Mouse (Mus musculus) adrenal gland, adult (tissue): Measurements from ENCODE around the gene Wipf3.

Experiments used
- DNase-seq, 2 experiments: peaks; one replicate each; pipeline ENCODE4 v3.0.0; 2022 to 2023; ENCODE audit warnings: low spot score in 1 of 2; ENCODE audit not compliant: inconsistent age in 2 of 2

Gene Wipf3

DNA sequence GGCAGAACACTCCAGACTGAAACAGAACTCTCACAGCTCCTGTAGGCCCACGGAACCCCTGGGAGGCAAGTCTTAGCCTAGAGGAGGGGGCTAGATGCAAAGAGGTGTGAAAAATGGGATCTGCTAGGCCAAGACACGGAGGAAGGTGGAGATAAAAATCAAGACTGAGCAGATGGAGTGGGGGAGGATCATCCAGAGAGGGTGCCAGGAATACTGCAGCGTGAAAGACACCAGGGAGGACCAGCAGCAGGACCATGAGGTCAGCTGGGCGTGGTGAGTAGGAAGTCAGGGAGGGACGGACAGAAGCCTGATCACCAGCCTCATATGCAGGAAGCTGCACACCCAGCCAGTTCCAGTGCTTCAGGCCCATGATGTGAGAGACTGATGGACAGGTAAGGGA lies 89.4 kb downstream of the Wipf3 start:
- DNase-seq = no peak

DNA sequence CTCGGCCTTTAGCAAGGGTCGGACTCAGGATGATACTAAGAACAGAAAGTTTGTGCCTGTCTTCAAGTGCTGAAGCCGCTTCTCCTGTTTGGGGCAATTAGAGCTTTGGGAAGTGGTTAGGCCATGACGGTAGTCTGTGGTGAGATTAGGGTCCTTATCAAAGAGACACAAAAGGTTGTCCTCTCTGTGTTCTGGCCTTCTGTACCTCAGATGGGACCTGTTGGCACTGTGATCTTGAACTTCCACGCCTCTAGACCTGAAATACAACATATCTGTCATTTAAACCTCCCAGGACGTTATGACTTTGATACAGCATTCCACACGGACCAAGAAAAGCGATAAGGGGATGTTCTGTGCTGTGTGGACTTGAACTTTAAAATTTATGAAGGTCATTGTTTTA lies 99.3 kb downstream of the Wipf3 start:
- DNase-seq = peak in 1 of 2 experiments; percentile 54

GRCm38 (mm10) chr6:54530182-54530581 lies 100.8 kb downstream of the Wipf3 start:
- no peak for DNase-seq

DNA sequence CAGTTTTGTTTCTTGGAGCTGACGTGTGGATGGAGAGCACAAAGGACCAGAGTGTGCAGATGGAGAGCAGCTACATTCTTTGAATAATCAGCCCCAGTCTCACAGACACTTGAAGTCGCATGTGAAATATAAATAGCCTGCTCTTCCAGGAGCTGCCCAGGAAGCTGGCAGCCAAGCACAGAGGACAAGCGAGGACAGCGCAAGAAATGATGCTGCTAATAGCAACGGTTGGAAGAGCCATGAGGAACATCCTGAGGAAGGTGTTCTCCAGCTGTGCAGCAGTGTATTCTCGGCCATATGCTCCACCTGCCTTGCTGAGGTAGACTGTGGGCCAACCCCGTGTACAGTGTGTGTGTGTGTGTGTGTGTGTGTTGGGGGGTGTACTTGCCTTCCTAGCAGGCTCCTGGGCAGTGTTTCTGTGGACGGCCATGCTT lies 101.7 kb downstream of the Wipf3 start:
- DNase-seq = no peak

DNA sequence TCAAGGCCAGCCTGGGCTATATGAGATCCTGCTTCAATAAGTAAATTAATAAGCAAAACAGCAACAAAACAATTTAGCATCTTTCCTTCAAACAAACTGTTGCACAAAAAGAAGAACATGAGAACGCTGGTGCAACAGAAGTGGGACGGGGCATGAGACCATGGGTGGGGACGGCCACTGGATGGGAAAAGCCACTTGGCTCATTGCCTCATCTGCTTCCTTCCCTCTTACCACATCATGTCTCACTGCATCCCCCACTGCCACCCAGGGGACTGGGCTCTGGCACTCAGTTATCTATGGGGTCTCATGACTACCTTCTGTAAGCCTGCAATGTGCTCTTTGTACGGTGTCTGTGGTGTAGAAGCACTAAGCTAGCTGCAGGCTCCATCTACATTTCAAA lies 106.1 kb downstream of the Wipf3 start:
- peak in 1 of 2 experiments; percentile 74 for DNase-seq

- DNase-seq = no peak
Observed at GRCm38 (mm10) chr6:54537053-54537452, 107.7 kb downstream of the Wipf3 start.

GRCm38 (mm10) chr6:54538773-54539173 lies 109.4 kb downstream of the Wipf3 start:
- no peak for DNase-seq

DNA sequence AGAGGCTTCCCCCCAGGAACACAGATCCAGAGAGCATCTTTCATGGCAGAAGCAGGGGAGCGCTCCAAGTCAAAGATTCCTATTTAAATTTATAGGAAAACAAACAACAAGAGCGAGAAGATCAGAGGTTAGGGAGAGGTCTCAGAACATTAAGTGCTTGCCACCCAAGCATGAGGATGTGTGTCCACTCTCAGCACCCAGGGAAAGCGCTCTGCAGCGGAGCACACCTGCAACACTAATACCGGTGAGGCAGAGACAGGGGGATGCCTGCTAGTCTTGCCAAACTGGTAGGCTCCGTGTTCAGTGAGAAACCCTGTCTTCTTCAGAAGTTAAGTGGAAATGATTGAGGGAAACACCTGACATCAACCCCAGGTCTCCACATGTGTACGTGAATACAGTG lies 110.0 kb downstream of the Wipf3 start:
- no peak for DNase-seq

DNA sequence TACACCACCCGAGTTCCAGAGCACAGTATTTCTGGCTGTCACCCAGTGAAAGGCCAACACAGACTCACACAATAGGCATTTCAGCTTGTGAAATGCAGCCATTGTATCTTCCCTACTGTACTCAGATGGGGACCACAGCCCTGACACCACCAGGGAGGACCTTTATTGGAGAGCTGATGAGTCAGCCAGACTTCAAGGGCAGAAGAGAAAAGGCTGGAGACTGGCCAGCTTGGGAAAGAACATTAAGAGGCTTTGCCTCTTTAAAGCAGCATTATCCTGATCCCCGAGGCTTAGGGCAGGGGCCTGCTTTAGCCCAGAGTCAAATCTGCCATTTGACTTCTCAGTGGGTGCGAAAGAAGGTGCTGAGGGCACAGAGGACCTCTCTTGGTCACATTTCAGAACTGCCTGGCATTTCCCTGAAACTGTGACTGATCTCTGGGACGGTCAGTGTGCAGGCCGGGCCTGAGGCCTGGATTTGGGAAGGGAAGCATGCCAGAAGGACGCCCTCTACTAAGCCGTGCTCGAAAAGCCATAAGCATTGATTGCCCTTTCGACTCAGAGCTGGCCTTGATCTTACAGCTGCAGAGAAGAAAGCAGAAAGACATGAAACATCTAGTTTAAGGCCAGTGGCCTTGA lies 111.0 kb downstream of the Wipf3 start:
- peak; percentile 90 to 96 for DNase-seq

GRCm38 (mm10) chr6:54542836-54543235 lies 113.4 kb downstream of the Wipf3 start:
- no peak for DNase-seq

GRCm38 (mm10) chr6:54543646-54544045 lies 114.2 kb downstream of the Wipf3 start:
- no peak for DNase-seq

DNA sequence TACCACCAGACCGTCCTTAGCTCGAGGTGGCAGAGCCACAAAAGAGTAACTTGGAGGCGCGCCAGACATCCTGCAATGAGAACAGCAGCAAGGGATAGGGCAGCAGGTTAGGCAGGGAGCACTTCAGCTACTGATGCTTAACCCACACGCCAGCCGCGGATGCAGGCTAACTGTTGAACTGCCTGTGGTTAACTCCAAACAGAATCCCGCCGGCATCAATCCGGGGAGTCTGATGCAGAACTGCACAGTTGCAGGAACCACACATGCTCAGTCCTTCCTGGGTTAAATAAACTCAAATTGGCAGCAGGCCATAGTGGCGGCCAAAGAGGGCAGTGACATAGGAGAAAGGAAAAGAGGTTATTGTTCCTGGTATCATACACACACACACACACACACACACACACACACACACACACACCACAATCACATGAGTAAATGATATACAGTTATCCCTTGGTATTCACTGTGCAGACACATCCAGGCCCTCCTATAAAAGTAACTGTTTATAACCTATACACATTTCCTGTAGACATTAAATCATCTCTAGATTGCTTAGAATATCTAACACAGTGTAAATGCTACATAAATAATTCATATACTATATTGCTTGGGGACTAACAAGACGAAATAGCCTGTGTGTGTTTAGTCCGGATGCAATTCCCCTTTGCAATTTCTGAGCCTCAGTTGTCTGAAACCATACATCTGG lies 119.1 kb downstream of the Wipf3 start:
- DNase-seq = no peak

GRCm38 (mm10) chr6:54549311-54549710 lies 119.9 kb downstream of the Wipf3 start:
- DNase-seq = no peak

DNA sequence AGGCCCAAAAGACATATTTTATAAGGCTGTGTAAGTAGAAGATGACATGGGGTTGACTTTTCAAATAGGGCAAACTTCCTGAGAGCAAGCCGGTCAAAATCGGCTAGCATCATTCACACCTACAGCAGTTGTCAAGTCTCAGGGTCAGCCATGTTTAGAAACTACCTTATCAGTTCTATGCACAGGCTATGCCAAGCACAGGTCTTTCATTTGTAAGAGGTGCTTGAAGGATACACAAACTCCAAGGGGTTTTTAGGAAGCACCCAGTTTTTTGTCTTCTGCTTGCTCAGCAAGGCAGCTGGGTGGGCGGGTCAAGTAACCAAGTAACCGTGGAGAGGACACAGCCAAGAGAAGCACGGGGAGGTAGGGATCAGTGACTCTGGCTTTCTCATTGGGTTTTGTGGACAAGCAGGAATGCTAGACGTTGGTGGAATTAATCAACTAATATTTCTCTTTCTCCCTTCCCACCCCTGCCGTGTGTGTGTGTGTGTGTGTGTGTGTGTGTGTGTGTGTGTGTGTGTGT lies 121.5 kb downstream of the Wipf3 start:
- peak in 1 of 2 experiments; percentile 22 for DNase-seq

GRCm38 (mm10) chr6:54552721-54553413 lies 123.5 kb downstream of the Wipf3 start:
- no peak for DNase-seq
